Mouse (Mus musculus) lung, postnatal 36 days (tissue): Measurements from ENCODE around the gene Zfp444.
"Not testable (repeated sequence)": the region's sequence is repeated elsewhere in the genome, so short reads cannot be mapped to it uniquely, and the experiment has no call there.

Source experiments
- DNase-seq: peaks from one replicate; pipeline ENCODE4 v3.0.0; 2022; ENCODE audit warnings: mixed read lengths

Gene Zfp444

DNA sequence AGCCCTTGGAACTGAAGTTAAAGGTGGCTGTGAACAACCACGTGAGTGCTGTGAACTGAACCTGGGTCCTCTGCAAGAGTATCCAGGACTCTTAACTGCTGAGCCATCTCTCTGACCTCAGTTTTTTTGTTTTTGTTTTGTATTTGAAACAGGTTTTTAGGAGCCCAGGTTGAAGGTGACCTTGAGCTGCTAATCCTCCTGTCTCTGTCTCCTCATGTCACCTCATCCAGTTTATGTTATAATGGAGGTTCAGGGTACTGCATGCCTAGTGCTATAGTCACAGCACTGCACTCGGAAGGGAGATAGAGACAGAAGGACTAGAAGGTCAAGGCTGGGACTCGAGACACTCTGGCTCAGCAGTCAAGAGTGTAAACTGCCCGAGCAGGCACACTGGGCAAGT, 9.9 kb upstream of the Zfp444 start:
- DNase-seq: no peak

DNA sequence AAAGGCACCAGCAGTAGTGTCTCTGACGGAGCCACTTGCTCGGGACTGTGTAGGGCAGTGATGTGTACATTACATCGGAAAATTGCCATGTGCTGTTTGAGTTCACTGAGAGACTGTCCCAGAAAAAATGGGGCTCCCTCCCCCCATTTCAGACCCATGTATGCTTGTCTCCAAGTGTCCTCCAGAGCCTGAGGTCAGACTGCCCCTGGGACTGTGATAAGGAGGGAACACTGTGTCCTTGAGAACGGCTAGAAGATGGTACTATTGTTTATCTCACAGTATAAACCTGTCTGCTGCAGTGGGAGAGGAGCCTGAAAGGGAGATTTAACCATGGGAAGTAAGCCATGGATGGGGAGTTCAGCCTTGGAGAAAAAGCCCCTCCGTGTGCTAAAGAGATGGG, 7.4 kb upstream of the Zfp444 start:
- DNase-seq: no peak

- DNase-seq: peak; percentile 65
Observed at GRCm38 (mm10) chr7:6169403-6169802, 2.6 kb upstream of the Zfp444 start.

GRCm38 (mm10) chr7:6170391-6170790, 1.6 kb upstream of the Zfp444 start:
- no peak for DNase-seq

DNA sequence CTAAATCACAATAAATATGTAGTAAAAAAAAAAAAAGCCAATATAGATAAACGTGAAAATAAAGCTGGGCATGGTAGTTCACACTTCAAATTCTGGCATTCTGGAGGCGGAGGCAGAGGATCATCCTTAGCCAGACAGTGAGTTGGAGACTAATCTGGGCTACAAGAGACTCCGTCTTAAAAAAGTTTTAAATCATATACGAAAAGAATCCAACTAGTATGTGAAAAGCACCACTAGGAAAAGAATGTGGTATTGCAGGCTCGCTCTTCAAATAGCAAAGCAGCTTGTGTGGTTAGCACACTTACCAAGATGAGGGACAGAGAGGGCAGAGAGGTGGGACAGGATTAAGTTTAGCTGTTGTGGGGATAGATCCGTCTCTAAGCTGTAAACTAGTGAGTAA, 1.2 kb upstream of the Zfp444 start:
- peak; percentile 27 for DNase-seq

DNA sequence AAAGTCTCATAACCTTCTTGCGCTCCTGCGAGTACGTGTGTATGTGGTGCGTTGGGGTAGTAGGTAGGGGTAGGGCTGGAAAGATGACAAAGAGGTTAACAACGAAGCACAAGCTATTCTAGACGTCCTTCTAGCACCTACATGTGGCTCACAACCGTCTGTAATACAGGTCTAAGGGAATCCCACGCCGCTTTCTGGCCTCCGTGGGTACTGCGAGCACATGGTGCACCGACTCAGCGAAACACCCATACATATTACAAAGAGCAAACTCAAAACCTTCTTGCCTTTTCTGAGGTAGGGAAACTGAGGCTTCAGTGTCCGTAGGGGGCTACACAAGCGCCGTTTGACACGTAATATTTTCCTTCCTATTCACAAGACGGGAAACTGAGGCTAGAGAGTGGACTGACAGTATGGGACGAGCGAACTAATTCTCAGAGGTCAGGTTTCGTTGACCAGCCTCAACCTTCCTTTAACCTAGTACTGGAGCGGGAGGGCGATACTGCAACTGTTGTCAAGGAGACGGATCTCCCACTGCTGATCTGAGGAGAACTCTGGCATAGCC, 501 bp upstream of the Zfp444 start:
- peak; percentile 88 for DNase-seq

GRCm38 (mm10) chr7:6172674-6173244, 733 bp downstream of the Zfp444 start:
- no peak for DNase-seq

GRCm38 (mm10) chr7:6173872-6174271, 1.8 kb downstream of the Zfp444 start:
- DNase-seq: peak; percentile 64

- peak; percentile 44 for DNase-seq
Observed at GRCm38 (mm10) chr7:6174365-6174987, 2.5 kb downstream of the Zfp444 start.

DNA sequence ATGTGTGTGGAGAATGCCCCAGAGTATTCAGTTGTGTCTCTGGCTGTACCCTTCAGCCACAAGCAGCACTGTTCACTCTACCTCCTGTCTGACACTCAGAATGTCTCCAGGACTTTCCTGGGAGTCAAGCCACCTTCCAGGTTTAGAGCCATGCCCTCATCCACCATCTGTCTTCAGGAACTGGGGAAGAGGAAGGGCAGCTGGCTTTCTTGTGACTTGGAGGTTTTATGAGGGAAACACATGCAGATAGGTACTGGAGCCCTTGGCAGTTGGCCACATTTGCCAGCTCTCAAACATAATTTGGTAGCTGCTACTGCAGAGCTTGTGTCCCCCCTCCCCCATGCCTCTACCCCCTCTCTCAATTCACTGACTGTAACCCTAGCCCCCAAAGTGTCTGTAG, 7.0 kb downstream of the Zfp444 start:
- no peak for DNase-seq

DNA sequence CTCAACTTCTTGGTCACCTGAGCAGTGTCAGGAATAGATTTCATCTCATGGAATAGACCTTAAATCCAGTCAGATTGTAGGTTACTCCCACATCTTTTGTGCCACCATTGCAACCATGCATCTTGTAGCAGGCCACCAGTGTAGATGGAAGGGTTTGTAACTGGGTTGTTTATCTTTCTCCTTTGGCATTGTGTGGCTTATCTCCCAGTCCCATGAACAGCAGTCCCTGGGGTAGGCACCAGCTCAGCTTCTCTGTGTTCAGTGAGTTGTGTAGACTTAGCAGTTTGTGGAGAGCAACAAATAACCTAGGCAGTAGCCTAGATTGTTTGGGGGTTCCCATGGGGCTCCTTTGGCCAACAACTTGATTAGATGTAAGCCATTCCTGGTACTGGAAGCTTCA, 10.9 kb downstream of the Zfp444 start:
- no peak for DNase-seq

DNA sequence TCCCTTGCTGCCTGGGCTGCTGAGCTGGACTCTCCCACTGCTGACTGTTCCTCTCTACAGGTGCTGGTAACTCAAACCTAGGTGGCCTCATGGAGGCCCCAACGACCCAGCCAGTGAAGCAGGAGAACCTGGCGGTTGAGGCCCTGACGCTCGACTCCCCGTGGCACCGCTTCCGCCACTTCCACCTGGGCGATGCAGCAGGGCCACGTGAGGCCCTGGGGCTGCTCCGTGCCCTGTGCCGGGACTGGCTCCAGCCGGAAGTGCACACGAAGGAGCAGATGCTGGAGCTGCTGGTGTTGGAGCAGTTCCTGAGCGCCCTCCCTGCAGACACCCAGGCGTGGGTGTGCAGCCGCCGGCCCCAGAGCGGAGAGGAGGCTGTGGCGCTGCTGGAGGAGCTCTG, 11.8 kb downstream of the Zfp444 start:
- DNase-seq: no peak

- no peak for DNase-seq
Observed at GRCm38 (mm10) chr7:6184521-6184920, 12.5 kb downstream of the Zfp444 start.

GRCm38 (mm10) chr7:6185391-6185790, 13.4 kb downstream of the Zfp444 start:
- no peak for DNase-seq

DNA sequence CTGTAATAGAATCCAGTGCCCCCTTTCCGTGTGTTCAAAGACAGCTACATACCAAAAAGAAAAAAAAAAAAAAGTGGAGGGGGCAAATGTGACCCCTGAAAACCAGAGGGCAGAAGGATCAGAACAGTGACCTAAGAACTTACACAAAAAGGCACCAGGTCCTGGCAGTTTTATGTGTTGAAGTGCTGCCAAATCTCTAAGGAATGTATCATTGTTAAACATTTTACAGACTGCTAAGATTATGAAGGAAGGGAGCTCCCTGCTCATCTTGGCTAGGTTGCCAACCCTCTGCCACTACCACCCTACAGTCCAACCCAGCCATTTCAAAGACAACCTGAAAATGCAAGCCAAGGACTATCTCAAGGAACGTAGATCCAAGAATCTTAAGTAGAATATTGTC, 14.2 kb downstream of the Zfp444 start:
- no peak for DNase-seq

- DNase-seq: no peak
Observed at GRCm38 (mm10) chr7:6186756-6187155, 14.7 kb downstream of the Zfp444 start.

GRCm38 (mm10) chr7:6189542-6189941, 17.5 kb downstream of the Zfp444 start:
- DNase-seq: no peak

- peak; percentile 92 for DNase-seq
Observed at GRCm38 (mm10) chr7:6191376-6191775, 19.4 kb downstream of the Zfp444 start.

GRCm38 (mm10) chr7:6194129-6194528, 22.1 kb downstream of the Zfp444 start:
- DNase-seq: peak; percentile 69

DNA sequence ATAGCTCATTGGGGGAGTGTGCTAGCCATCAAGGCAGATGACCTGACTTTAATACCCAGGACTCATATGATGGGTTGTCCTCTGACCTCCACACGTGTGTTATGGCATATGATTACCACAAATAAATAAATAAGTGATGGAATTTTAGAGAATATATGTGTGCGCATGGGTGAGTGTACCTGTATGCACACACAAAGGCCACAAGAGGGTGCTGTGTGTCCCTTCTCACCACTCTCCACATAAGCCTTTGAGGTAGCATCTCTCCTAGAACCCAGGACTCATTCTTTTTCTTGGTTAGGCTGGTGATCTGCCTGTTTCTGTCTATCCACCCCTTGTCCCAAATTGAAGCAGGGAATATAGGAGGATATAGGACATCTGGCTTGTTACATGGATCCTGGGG, 23.8 kb downstream of the Zfp444 start:
- DNase-seq: no peak

DNA sequence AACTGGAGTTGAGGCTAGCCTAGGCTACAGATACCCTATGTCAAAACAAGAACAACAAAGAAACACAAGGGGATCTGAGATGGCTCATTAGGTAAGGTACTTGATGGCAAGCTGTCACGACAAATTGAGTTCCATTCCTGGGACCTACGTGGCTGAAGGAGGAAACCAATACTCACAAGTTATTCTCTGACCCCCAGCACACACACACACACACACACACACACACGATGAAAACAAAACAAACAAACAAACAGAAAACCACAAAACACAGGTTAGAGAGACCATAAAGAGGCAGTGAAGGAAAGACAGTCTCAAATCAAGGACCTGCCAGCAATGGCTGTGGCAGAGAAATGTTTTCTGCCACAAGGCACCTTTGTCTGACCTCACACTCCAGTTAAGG, 24.8 kb downstream of the Zfp444 start, which contains the start of gene Galp:
Galp (plus strand) TSS at position 301 of the 400 bp plus-strand sequence.
- DNase-seq: no peak

DNA sequence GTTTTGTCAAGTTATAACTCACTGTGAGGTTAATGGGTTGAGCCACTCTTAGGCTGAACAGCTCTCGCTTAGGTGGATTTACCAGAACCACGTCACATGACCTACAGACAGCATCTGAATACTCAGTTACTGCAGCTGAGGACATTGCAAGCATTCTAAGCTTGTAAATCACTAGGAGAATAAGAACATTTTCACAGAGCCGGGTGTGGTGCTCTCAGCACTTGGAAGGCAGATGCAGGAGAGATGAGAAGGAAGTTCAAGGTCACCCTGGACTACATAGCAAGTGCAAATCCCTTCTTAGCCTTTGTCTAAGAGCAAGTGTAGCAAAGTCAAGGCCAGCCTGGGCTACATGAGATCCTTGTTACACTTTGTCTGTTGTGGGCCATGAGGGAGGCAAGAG, 32.2 kb downstream of the Zfp444 start:
- no peak for DNase-seq

GRCm38 (mm10) chr7:6213144-6213543, 41.1 kb downstream of the Zfp444 start:
- DNase-seq: peak; percentile 54

DNA sequence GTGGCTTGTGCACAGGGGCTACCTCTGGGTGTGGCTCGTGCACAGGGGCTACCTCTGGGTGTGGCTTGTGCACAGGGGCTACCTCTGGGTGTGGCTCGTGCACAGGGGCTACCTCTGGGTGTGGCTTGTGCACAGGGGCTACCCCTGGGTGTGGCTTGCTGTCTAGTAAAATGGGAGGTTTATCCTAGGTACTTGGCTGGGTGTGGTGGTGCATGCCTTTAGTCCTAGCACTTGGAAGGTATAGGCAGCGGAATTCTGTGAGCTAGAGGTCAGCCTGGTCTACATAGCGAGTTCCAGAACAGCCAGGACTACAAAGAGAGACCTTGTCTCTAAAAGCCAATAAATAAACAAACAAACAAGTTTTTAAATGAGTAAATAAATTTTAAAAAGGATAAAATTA, 42.7 kb downstream of the Zfp444 start:
- not testable (repeated sequence) for DNase-seq

- no peak for DNase-seq
Observed at GRCm38 (mm10) chr7:6220147-6220546, 48.1 kb downstream of the Zfp444 start.
